Mouse (Mus musculus) spleen, adult 18-20 months (tissue): Measurements from ENCODE around the gene Hist2h2ac.
"Not testable (repeated sequence)": the region's sequence is repeated elsewhere in the genome, so short reads cannot be mapped to it uniquely, and the experiment has no call there.

ENCODE experiments used
- DNase-seq, 2 experiments: peaks; one replicate each; pipeline ENCODE4 v3.0.0; 2022; ENCODE audit warnings: mixed read lengths in 2 of 2

The Hist2h2ac gene

GRCm38 (mm10) chr3:96226695-96227648 is 6.3 kb upstream of the Hist2h2ac start:
- DNase-seq: no peak

GRCm38 (mm10) chr3:96225421-96225820 is 4.7 kb upstream of the Hist2h2ac start:
- DNase-seq: no peak

- no peak for DNase-seq
Observed at GRCm38 (mm10) chr3:96222774-96223173, 2.1 kb upstream of the Hist2h2ac start.

- peak in 1 of 2 experiments; percentile 29 for DNase-seq
Observed at GRCm38 (mm10) chr3:96221640-96222038, 959 bp upstream of the Hist2h2ac start.

- DNase-seq: not testable (repeated sequence)
Observed at GRCm38 (mm10) chr3:96220131-96220764, 432 bp downstream of the Hist2h2ac start.

GRCm38 (mm10) chr3:96219661-96220130 is 984 bp downstream of the Hist2h2ac start, which contains the start of the genes Bola1 and Hist2h2ab:
Gene Bola1, minus strand, starts transcription at chr3:96219709.
Gene Hist2h2ab, plus strand, starts transcription at chr3:96219865.
- DNase-seq: peak; percentile 73 to 77

- DNase-seq: peak; percentile 19 to 42
Observed at GRCm38 (mm10) chr3:96219191-96219641, 1.5 kb downstream of the Hist2h2ac start.

- no peak for DNase-seq
Observed at GRCm38 (mm10) chr3:96209242-96209641, 11.4 kb downstream of the Hist2h2ac start.

GRCm38 (mm10) chr3:96207819-96208218 is 12.9 kb downstream of the Hist2h2ac start:
- no peak for DNase-seq

GRCm38 (mm10) chr3:96199731-96200130 is 20.9 kb downstream of the Hist2h2ac start:
- no peak for DNase-seq

- not testable (repeated sequence) for DNase-seq
Observed at GRCm38 (mm10) chr3:96198601-96199251, 22.0 kb downstream of the Hist2h2ac start.

GRCm38 (mm10) chr3:96198181-96198580 is 22.5 kb downstream of the Hist2h2ac start:
- no peak for DNase-seq

- DNase-seq: peak; percentile 79 to 80
Observed at GRCm38 (mm10) chr3:96197129-96197749, 23.4 kb downstream of the Hist2h2ac start.

- no peak for DNase-seq
Observed at GRCm38 (mm10) chr3:96196437-96197128, 24.1 kb downstream of the Hist2h2ac start.

GRCm38 (mm10) chr3:96195616-96196313 is 24.9 kb downstream of the Hist2h2ac start:
- no peak for DNase-seq

GRCm38 (mm10) chr3:96194966-96195365 is 25.7 kb downstream of the Hist2h2ac start:
- no peak for DNase-seq

- DNase-seq: no peak
Observed at GRCm38 (mm10) chr3:96192977-96193376, 27.7 kb downstream of the Hist2h2ac start.

GRCm38 (mm10) chr3:96182382-96182776 is 38.3 kb downstream of the Hist2h2ac start:
- DNase-seq: no peak

GRCm38 (mm10) chr3:96181510-96182381 is 38.9 kb downstream of the Hist2h2ac start:
- DNase-seq: no peak
